Mouse (Mus musculus) liver, postnatal 0 days (tissue): ENCODE measurements around the gene As3mt.

Source experiments
- CTCF ChIP-seq: sonication (generic); IDR thresholded peaks from 2 replicates; pipeline ENCODE4 v1.5.1; 2016; ENCODE audit warnings: antibody characterized with exemption, low read depth
- EP300 ChIP-seq: IDR thresholded peaks from 2 replicates; pipeline ENCODE4 v1.6.1; 2016; ENCODE audit warnings: antibody characterized with exemption, low read depth, mild to moderate bottlenecking

DNA sequence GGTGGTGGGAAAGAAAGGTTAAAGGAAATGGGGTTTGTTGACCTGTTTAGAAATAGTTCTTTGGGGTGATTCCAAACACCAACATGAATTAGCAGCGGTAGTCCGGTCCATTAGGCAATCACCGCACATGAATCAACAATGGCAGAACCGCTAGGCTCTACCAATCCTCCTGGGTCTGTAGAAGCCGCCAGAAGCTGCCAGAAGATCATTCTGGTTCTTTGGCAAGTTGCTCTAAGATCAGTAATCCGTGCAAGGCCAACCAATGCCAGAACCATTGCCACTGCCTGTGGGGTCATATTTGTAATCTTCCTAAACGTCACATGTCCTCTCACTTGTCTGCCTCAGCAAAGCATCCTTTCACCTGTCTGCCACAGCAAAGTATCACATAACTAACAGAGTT lies 10.3 kb upstream of the As3mt start:
- TF ChIP-seq CTCF (no peak), EP300 (no peak)
